Mouse (Mus musculus) bone marrow macrophage, adult 2 months (primary cell): ENCODE results near the gene Slc41a3. TPM values are rescaled to one million over a fixed set of nuclear protein-coding genes. Genes with fewer than 3 reads are reported as not detected.
A peak's percentile ranks its signal among the peaks of the same experiment; 100 is the strongest.
"Not testable (repeated sequence)": the region's sequence is repeated elsewhere in the genome, so short reads cannot be mapped to it uniquely, and the experiment has no call there.

Experiments used
- H3K27ac ChIP-seq: 2 replicates; pipeline ENCODE4 v1.5.1; 2012; ENCODE audit warnings: low read depth, low read length; ENCODE audit not compliant: insufficient read depth
- H3K4me1 ChIP-seq: 2 replicates; pipeline ENCODE4 v1.6.1; 2012; ENCODE audit warnings: low read length; ENCODE audit not compliant: control insufficient read depth, insufficient read depth
- H3K4me3 ChIP-seq: 2 replicates; pipeline ENCODE4 v1.5.1; 2012; ENCODE audit warnings: mild to moderate bottlenecking, low read length, moderate library complexity; ENCODE audit not compliant: insufficient read depth
- CTCF ChIP-seq: IDR thresholded peaks from 2 replicates; pipeline ENCODE4 v1.5.1; 2012; ENCODE audit warnings: low read depth, mild to moderate bottlenecking, low read length, moderate library complexity
- POLR2A ChIP-seq: IDR thresholded peaks from 2 replicates; pipeline ENCODE4 v1.6.1; 2012; ENCODE audit warnings: mild to moderate bottlenecking, low read depth, low read length, borderline replicate concordance
- polyA plus RNA-seq: library from polyadenylated mRNA; stranded (reverse); fragments of >200 nt; gene quantifications from 2 replicates; pipeline ENCODE4 v1.2.4, GENCODE M21; 2012; ENCODE audit not compliant: missing spikeins, insufficient read depth, insufficient read length

Gene Slc41a3
- polyA plus RNA-seq, 1 experiment = 14.7 TPM

DNA sequence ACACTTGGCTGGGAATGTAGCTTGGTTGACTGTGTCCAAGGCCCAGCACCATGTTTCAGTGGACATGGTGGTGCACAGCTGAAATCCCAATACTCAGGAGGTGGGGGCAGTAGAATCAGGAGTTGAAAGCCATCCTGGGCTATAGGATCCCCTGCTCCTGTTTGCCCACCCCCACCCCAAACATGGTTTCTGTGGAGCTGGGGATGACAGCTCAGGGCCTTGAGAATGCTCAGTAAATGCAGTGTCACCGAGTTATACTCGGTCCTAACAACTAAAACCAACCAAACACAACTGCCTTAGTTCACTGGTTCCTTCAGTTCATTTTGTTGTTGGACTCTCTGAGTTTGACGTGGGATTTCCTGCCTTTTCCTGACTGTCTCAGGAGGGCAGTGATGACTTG is 38.5 kb downstream of the Slc41a3 start:
- Histone ChIP-seq H3K4me3 (no peak overlapping the region), H3K27ac (no peak overlapping the region), H3K4me1 (no peaks in the 10 kb centered on the region)
- TF ChIP-seq POLR2A (no peak), CTCF (no peak)

DNA sequence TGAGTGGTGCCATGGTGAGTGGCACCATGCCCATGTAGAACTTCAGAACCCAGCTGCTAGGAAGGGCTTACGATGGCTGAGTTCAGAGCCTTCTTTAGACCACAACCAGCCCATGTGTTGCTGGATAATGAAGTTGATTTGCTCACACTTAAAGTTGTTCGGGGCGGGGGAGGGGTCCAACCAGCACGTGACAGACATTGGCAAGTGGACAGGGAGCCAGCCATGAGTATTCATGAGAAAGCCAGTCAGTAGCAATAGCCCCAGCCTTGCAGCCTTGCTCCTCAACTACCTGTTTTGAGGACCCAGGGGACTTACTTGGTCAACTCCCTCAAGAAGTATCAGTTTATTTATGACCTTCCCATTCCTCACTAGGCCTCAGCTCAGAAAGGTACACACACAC is 40.4 kb downstream of the Slc41a3 start:
- H3K27ac ChIP-seq = no peak overlapping the region
- no peak overlapping the region for H3K4me3 ChIP-seq
- TF ChIP-seq POLR2A = no peak
- no peak for TF ChIP-seq CTCF
- no peaks in the 10 kb centered on the region for H3K4me1 ChIP-seq

DNA sequence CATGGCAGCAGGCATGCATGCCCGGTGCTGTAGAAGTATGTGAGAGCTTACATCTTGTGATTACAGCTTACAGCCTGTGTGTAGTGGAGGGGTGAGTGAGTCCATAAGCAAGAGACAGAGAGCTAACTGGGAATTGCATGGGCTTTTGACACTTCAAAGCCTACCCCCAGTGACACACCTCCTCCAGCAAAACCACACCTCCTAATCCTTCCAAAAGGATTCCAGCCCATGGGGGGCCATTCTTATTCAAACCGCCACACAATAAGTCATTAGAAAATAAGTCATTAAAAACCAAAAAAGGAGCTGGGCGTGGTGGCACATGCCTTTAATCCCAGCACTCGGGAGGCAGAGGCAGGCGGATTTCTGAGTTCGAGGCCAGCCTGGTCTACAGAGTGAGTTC is 43.9 kb downstream of the Slc41a3 start:
- Histone ChIP-seq H3K27ac (no peak overlapping the region), H3K4me3 (no peak overlapping the region), H3K4me1 (no peaks in the 10 kb centered on the region)
- TF ChIP-seq POLR2A (no peak), CTCF (no peak)

DNA sequence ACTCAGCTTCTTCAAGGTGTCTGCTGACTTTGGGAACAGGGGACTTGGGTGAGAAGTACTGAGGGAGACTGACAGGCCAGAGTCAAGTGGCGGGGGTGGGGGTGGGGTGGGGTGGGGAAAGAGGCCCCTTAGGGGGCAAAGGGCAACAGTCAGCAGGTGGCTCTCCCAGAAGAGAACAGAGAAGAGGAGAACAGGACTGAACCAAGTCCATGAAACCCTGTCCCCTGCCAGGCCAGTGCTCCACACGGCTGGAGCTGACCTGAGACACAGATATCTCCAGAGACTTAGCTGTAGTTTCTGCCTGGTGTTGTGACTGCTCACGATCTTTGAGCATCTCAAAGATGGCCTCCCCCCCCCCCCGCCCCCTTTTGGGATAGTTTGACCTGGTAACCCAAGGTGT is 44.8 kb downstream of the Slc41a3 start:
- Histone ChIP-seq H3K4me3 (no peak overlapping the region), H3K27ac (no peak overlapping the region), H3K4me1 (no peaks in the 10 kb centered on the region)
- no peak for TF ChIP-seq CTCF
- TF ChIP-seq POLR2A = no peak

DNA sequence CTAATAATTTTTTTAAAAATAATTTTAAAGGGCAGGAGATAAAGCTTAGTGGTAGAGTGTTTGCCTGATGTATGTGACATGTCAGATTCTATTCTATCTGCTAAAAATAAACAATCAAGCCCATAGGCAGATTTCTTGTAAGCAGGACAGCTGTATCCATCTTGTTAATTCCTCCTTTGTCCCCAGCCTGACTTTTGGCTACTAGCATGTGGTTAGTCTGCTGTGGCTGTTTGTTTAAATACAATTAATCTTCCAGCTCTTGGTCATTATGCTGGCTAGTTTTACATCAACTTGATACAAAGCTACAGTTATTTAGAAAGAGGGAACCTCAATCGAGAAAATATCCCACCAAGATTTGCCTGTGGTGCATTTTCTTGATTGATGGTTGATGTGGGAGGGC is 46.1 kb downstream of the Slc41a3 start:
- H3K27ac ChIP-seq = no peak overlapping the region
- no peaks in the 10 kb centered on the region for H3K4me1 ChIP-seq
- no peak for TF ChIP-seq CTCF
- no peak for TF ChIP-seq POLR2A
- H3K4me3 ChIP-seq = no peak overlapping the region

DNA sequence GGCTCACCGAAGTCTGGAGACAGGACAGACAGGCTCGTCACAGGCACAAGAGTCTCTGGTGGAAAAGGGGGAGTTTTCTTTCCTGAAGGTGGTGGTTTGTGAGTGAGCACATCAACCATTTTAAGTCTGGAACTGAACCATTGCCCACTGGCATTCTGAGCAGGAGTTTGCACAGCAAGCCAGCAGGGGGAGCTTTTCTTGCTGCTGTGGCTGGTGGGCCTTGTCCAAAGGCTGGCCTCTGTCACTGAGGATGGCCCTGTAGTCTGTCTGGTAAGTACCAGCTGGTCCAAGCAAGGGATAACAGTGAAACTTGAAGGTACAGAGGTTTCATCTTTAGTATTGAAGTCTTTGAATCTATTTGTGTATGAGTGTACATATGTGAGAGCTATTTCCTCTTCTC is 49.2 kb downstream of the Slc41a3 start:
- no peak for TF ChIP-seq POLR2A
- TF ChIP-seq CTCF = peak; percentile 77
- Histone ChIP-seq H3K27ac (no peak overlapping the region), H3K4me3 (no peak overlapping the region), H3K4me1 (no peaks in the 10 kb centered on the region)

DNA sequence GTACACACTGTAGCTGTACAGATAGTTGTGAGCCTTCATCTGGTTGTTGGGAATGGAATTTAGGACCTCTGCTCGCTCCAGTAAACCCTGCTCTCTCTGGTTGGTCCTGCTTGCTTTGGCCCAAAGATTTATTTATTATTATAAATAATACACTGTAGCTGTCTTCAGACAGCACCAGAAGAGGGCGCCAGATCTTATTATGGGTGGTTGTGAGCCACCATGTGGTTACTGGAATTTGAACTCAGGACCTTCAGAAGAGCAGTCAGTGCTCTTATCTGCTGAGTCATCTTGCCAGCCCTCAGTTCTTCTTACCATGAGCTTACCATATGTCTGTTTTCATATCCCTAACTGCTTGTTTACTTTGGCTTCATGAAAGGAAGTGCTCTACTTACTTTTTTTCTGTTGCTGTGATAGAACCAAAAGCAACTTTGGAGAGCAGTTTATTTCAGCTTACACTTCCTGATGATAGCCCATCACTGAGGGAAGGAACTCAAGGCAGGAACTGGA is 51.9 kb downstream of the Slc41a3 start:
- H3K27ac ChIP-seq, H3K4me1 ChIP-seq, H3K4me3 ChIP-seq: not testable (repeated sequence)

DNA sequence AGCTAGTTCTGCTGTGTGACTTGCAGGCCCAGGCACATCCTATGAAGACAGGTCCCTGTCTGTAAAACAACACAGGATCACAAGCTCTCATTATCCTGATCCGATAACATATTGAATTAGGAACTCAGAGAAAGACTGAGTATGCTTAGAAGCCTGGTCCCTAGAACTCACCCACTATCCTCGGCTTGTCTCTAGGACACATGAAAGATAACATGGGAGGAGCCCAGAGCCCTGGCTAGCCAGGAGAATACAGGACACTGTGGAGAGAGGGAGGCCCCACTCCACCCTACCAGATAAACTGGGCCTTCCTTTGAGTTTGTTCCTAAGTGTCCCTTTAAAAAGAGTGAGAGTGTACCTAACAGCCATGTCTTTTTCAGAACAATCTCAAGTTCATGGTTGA is 55.4 kb downstream of the Slc41a3 start:
- Histone ChIP-seq H3K4me1 (no peaks in the 10 kb centered on the region), H3K27ac (no peak overlapping the region), H3K4me3 (no peak overlapping the region)
- TF ChIP-seq CTCF (no peak), POLR2A (no peak)

DNA sequence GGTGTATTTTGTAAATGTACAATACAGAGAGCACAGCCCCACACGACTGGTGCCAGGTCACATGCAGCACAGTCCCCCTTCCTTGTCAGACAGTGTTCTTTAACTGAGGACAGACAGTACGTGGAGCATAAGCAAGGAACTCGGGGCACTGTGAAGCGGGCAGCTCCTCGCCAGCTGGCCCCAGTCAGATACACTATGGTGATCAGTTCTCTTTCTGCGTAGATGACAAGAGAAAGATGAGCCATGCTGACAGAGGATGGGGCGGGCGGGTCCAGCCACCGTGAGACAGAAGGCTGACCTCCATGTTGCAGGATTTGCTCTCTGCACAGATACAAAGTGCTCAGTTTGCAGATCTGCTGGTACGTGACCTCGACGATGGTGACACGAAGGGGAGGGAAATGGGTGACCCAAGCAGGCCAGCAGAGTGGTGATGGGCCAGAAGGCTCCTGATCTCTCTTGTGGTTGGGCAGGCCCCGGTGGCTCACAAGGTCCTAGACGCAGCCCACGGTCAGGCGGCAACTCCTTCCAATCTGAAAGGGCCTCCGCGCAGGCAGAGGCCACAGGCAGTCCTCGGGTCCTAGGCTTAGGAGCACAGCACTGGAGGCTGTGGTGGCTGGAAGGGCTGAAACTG is 56.0 kb downstream of the Slc41a3 start:
- H3K27ac ChIP-seq = no peak overlapping the region
- H3K4me1 ChIP-seq = no peaks in the 10 kb centered on the region
- TF ChIP-seq CTCF (no peak), POLR2A (no peak)
- no peak overlapping the region for H3K4me3 ChIP-seq

DNA sequence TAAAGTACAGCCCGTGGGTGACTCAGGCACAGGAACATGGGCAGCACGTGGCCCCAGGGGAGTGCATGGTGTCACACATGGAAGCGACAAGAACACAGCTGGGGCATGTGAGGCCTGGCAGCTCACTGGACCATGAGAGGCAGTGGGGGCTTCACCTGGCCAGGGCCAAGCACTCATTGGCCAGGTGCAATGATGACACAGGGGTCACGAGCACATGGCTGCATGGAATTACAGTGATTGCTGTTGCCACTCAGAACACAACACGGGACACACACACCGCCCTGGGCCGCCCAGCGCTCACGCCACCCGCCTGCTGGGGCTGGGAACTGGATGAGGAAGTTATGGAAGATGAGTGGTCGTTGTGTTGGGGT is 56.5 kb downstream of the Slc41a3 start:
- H3K4me1 ChIP-seq = no peaks in the 10 kb centered on the region
- no peak overlapping the region for H3K27ac ChIP-seq
- H3K4me3 ChIP-seq = no peak overlapping the region
- TF ChIP-seq POLR2A (no peak), CTCF (no peak)

DNA sequence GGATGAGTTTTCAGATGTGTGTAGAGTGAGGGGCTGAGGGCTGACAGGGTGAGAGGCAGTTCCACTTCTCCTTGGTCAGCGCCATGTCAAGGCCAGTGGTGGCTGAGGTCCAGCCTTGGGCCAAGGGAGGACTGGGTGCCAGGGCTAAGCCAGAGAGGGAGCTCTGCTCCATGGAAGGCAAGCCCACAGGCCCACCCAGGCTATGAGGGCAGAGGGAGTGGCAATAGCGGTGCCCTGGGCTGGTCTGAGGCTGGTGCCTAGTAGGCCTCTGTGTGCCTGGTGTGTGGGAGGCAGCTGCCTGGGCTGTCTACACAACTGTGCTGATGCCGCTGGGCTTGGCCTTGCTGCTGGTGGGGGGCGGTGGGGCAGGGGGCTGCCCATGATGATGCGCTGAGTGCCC is 57.6 kb downstream of the Slc41a3 start:
- Histone ChIP-seq H3K4me1 (no peaks in the 10 kb centered on the region), H3K27ac (no peak overlapping the region), H3K4me3 (no peak overlapping the region)
- no peak for TF ChIP-seq CTCF
- TF ChIP-seq POLR2A = no peak
